Mouse (Mus musculus): ENCODE data around the gene Trim7.

DNA sequence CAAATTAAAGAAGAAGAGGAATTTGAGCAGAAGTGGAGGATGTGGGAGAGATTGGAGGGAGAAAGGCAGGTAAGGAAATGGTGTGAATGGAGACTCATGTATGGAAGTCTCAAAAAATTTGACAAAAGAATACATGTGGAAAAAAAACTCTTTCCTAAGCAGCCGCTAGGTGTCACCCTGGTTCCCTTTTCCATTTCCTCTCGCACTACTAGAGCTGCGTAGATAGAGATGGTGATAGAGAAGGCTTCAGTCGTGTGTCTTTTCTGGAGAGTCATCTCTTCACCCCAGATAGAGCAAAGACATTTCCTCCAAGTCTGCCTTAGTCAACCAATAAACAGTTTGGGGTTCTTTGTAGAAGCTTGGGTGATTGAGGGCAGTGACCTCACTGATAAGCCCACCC lies 48.5 kb downstream of the Trim7 start:
- TF ChIP-seq CTCF (conservative IDR thresholded peaks at IDR 0.05; ENCODE audit: insufficient read depth, insufficient read length, low read depth, low read length): peak; percentile 58
- TF ChIP-seq POLR2A (IDR thresholded peaks at IDR 0.05; ENCODE audit: low read depth, low read length): no peak
